Mouse (Mus musculus) stomach, postnatal 0 days (tissue): ENCODE results near the gene Raver1. TPM values are rescaled to one million over a fixed set of nuclear protein-coding genes. Genes with fewer than 3 reads are reported as not detected.

Experiments used
- ATAC-seq: fragments of 200-750 bp; cut with Nextera tagmentation; 2 replicates; pipeline ENCODE4 v1.8.0; 2017; ENCODE audit not compliant: low FRiP score, low TSS enrichment
- DNase-seq: peaks from one replicate; pipeline ENCODE4 v3.0.0-alpha.2; 2016; ENCODE audit warnings: low spot score
- H3K27ac ChIP-seq: fragments of 300-500 bp; sonication (generic); replicated peaks from 2 replicates; pipeline ENCODE4 v1.5.1; 2014; ENCODE audit warnings: mild to moderate bottlenecking, control low read depth
- H3K27me3 ChIP-seq: fragments of 300-500 bp; sonication (generic); 2 replicates; pipeline ENCODE4 v1.6.1; 2014; ENCODE audit warnings: low read length; ENCODE audit not compliant: control insufficient read depth, insufficient read depth
- H3K36me3 ChIP-seq: fragments of 300-500 bp; sonication (generic); 2 replicates; pipeline ENCODE4 v1.6.1; 2014; ENCODE audit warnings: low read length, mixed read lengths; ENCODE audit not compliant: control insufficient read depth, insufficient read depth
- H3K4me1 ChIP-seq: fragments of 300-500 bp; sonication (generic); replicated peaks from 2 replicates; pipeline ENCODE4 v1.6.1; 2014; ENCODE audit warnings: antibody characterized with exemption; ENCODE audit not compliant: control insufficient read depth, insufficient read depth
- H3K4me2 ChIP-seq: fragments of 300-500 bp; sonication (generic); replicated peaks from 2 replicates; pipeline ENCODE4 v1.6.1; 2014; ENCODE audit warnings: low read depth, mild to moderate bottlenecking, control low read depth, moderate library complexity
- H3K4me3 ChIP-seq: fragments of 300-500 bp; sonication (generic); 2 replicates; pipeline ENCODE4 v1.5.1; 2014; ENCODE audit warnings: low read depth, low read length, control low read depth
- H3K9ac ChIP-seq: fragments of 300-500 bp; sonication (generic); 2 replicates; pipeline ENCODE4 v1.6.1; 2014; ENCODE audit warnings: mild to moderate bottlenecking, low read length, control low read depth, mixed read lengths
- H3K9me3 ChIP-seq: fragments of 300-500 bp; sonication (generic); 2 replicates; pipeline ENCODE4 v1.6.1; 2016; ENCODE audit warnings: low read length; ENCODE audit not compliant: control insufficient read depth
- CTCF ChIP-seq: IDR thresholded peaks from 2 replicates; pipeline ENCODE4 v1.5.1; 2016; ENCODE audit warnings: antibody characterized with exemption, low read depth, mild to moderate bottlenecking, moderate library complexity
- EP300 ChIP-seq: optimal IDR thresholded peaks from 2 replicates; pipeline ENCODE3; 2016; ENCODE audit warnings: antibody characterized with exemption
- WGBS: fragments of 180-500 bp; shearing (Covaris S2); extraction: QIAGEN DNeasy Blood & Tissue Kit; methylation state at CpG from one replicate; pipeline ENCODE4 v1.1.7; 2014; 5-methylcytosine and 5-hydroxymethylcytosine counted together
- polyA plus RNA-seq: library from polyadenylated mRNA; unstranded; fragments of >200 nt; fragmentation: Nextera tagmentation; extraction: Ambion mirVana; gene quantifications from 2 replicates; pipeline ENCODE4 v1.2.1, GENCODE M21; 2015

The Raver1 gene
- polyA plus RNA-seq, 1 experiment from 2014 or later = 15.0 TPM

- no peaks in the 10 kb centered on the region for H3K9me3 ChIP-seq
- 10% methylated on average over 17 of the region's 17 CpGs for WGBS
- peaks cover 35% of the 10 kb centered on the region for H3K27me3 ChIP-seq
- no peak overlapping the region for H3K27ac ChIP-seq
- ATAC-seq (no peak), DNase-seq (peak; percentile 38)
- TF ChIP-seq CTCF (no peak), EP300 (no peak)
- H3K4me3 ChIP-seq = no peak overlapping the region
- H3K9ac ChIP-seq = no peak overlapping the region
- 0 out of 2 replicates have a peak, but pooled peaks cover 3% of the 10 kb centered on the region for H3K4me1 ChIP-seq
- H3K4me2 ChIP-seq = no peak overlapping the region
- H3K36me3 ChIP-seq = no peaks in the 10 kb centered on the region
Observed at GRCm38 (mm10) chr9:21034481-21035085, 57.2 kb downstream of the Raver1 start.

- H3K36me3 ChIP-seq = no peaks in the 10 kb centered on the region
- DNase-seq = peak; percentile 93
- no peak overlapping the region for H3K27ac ChIP-seq
- WGBS = under 1% methylated on average over 34 of the region's 34 CpGs
- H3K9ac ChIP-seq = peak overlapping the region; percentile 55
- ATAC-seq = peak; percentile 77
- peaks cover 32% of the 10 kb centered on the region for H3K27me3 ChIP-seq
- TF ChIP-seq EP300 = no peak
- TF ChIP-seq CTCF = no peak
- 0 out of 2 replicates have a peak, but pooled peaks cover 3% of the 10 kb centered on the region for H3K4me1 ChIP-seq
- peak overlapping the region; percentile 95 for H3K4me2 ChIP-seq
- peak overlapping the region; percentile 52 for H3K4me3 ChIP-seq
- no peaks in the 10 kb centered on the region for H3K9me3 ChIP-seq
Observed at GRCm38 (mm10) chr9:21033136-21033535, 58.7 kb downstream of the Raver1 start.

- Histone ChIP-seq H3K27ac (no peak overlapping the region), H3K27me3 (peaks cover 28% of the 10 kb centered on the region), H3K4me3 (peak overlapping the region; percentile 52), H3K9me3 (no peaks in the 10 kb centered on the region), H3K36me3 (no peaks in the 10 kb centered on the region), H3K4me2 (peak overlapping the region; percentile 95), H3K4me1 (0 out of 2 replicates have a peak, but pooled peaks cover 3% of the 10 kb centered on the region), H3K9ac (no peak overlapping the region)
- ATAC-seq (no peak), DNase-seq (no peak)
- TF ChIP-seq CTCF (no peak), EP300 (no peak)
- 5% methylated on average over 7 of the region's 7 CpGs for WGBS
Observed at GRCm38 (mm10) chr9:21032491-21032890, 59.3 kb downstream of the Raver1 start.

- TF ChIP-seq EP300 (no peak), CTCF (no peak)
- peaks cover 25% of the 10 kb centered on the region for H3K27me3 ChIP-seq
- under 1% methylated on average over 31 of the region's 35 CpGs for WGBS
- H3K9me3 ChIP-seq = no peaks in the 10 kb centered on the region
- peak within 1 kb of the TSS; percentile 52 for H3K4me3 ChIP-seq
- peak within 1 kb of the TSS; percentile 53; the same call in 1 of the 2 replicates for H3K27ac ChIP-seq
- 0 out of 2 replicates have a peak, but pooled peaks cover 3% of the 10 kb centered on the region for H3K4me1 ChIP-seq
- H3K4me2 ChIP-seq = peak within 1 kb of the TSS; percentile 95
- H3K36me3 ChIP-seq = no peaks in the 10 kb centered on the region
- no peak for ATAC-seq
- peak; percentile 32 for DNase-seq
- H3K9ac ChIP-seq = peak within 1 kb of the TSS; percentile 55
Observed at GRCm38 (mm10) chr9:21031896-21032351, 59.9 kb downstream of the Raver1 start, which contains the start of gene Icam5. Gene Icam5, plus strand, starts transcription at chr9:21032073.

GRCm38 (mm10) chr9:21031251-21031895 lies 60.4 kb downstream of the Raver1 start:
- no peak for TF ChIP-seq CTCF
- no peak for TF ChIP-seq EP300
- Histone ChIP-seq H3K27me3 (peaks cover 19% of the 10 kb centered on the region), H3K9me3 (no peaks in the 10 kb centered on the region), H3K4me1 (0 out of 2 replicates have a peak, but pooled peaks cover 3% of the 10 kb centered on the region), H3K4me2 (peak overlapping the region; percentile 86), H3K27ac (peak overlapping the region; percentile 53; the same call in 1 of the 2 replicates), H3K9ac (peak overlapping the region; percentile 9), H3K36me3 (no peaks in the 10 kb centered on the region), H3K4me3 (peak overlapping the region; percentile 52)
- peak; percentile 10; the same call in 1 of the 2 replicates for ATAC-seq
- DNase-seq = peak; percentile 46
- WGBS = under 1% methylated on average over 35 of the region's 36 CpGs
